Mouse (Mus musculus) testis, adult 2 months (tissue): ENCODE data around the gene Aldh1a1.

Source experiments
- CTCF ChIP-seq: fragments of 200-500 bp; IDR thresholded peaks from 2 replicates; pipeline ENCODE4 v1.5.1; 2012; ENCODE audit warnings: low read depth, mild to moderate bottlenecking, inconsistent platforms, low read length, moderate library complexity; ENCODE audit not compliant: control insufficient read depth, insufficient read depth, insufficient replicate concordance
- POLR2A ChIP-seq: fragments of 200-500 bp; IDR thresholded peaks from 2 replicates; pipeline ENCODE4 v1.6.1; 2012; ENCODE audit warnings: low read depth, mild to moderate bottlenecking, inconsistent platforms, low read length, moderate library complexity; ENCODE audit not compliant: control insufficient read depth

DNA sequence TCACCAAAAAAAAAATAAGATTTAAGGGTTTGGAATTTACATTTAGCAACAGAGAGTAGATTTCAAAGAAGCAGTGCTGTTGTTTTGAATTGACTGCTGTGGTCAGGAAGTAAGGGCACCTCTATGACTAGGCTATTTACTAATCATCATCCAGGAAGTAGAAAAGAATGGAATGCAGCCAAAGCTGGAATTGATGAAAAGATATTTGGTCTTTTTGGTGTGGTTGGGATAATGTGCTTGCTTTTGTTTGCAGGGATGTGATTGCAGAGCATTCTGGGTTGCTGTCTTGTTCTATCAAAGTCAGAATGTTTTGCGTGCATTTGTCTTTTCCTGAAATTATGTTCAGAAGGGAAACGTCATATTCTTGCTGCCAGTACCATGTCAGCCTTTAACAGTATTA, 20.7 kb downstream of the Aldh1a1 start:
- TF ChIP-seq POLR2A: no peak
- no peak for TF ChIP-seq CTCF
